Mouse (Mus musculus) megakaryocyte, embryonic 14.5 days (primary cell): Measurements from ENCODE around the gene Six3. TPM values are rescaled to one million over a fixed set of nuclear protein-coding genes. Genes with fewer than 3 reads are reported as not detected.

ENCODE experiments used
- H3K27me3 ChIP-seq: replicated peaks from 2 replicates; pipeline ENCODE3; 2012; ENCODE audit warnings: inconsistent platforms
- H3K36me3 ChIP-seq: replicated peaks from 2 replicates; pipeline ENCODE3; 2012; ENCODE audit warnings: low read length, inconsistent platforms, mixed read lengths
- H3K4me1 ChIP-seq: 2 replicates; pipeline ENCODE4 v1.6.1; 2012; ENCODE audit warnings: inconsistent platforms
- H3K4me3 ChIP-seq: replicated peaks from 2 replicates; pipeline ENCODE3; 2012; ENCODE audit warnings: moderate library complexity, mild to moderate bottlenecking, inconsistent platforms
- H3K9me3 ChIP-seq: 2 replicates; pipeline ENCODE4 v1.6.1; 2012; ENCODE audit warnings: inconsistent platforms
- FLI1 ChIP-seq: IDR thresholded peaks from 2 replicates; pipeline ENCODE4 v1.6.1; 2012; ENCODE audit warnings: low read length, inconsistent platforms, mixed read lengths
- GATA1 ChIP-seq: IDR thresholded peaks from 3 replicates; pipeline ENCODE4 v1.6.1; 2012; ENCODE audit warnings: mixed read lengths, low read length, inconsistent platforms, borderline replicate concordance
- polyA plus RNA-seq: library from polyadenylated mRNA; stranded (reverse); fragments of >175 nt; gene quantifications from 2 replicates; pipeline ENCODE4 v1.2.3, GENCODE M21; 2012; ENCODE audit warnings: low replicate concordance; ENCODE audit not compliant: insufficient read depth

The Six3 gene
- not detected in 2 replicates for polyA plus RNA-seq

- TF ChIP-seq FLI1: no peak
- TF ChIP-seq GATA1: no peak
- Histone ChIP-seq H3K36me3 (no peaks in the 10 kb centered on the region), H3K4me3 (no peak within 1 kb of the TSS), H3K4me1 (peaks cover 6% of the 10 kb centered on the region; the same call in 1 of the 2 replicates), H3K27me3 (peaks cover 99% of the 10 kb centered on the region), H3K9me3 (no peaks in the 10 kb centered on the region)
Measured at GRCm38 (mm10) chr17:85613266-85613860, at the start of gene Six3. Gene Six3 (plus strand): TSS chr17:85613608.

- Histone ChIP-seq H3K9me3 (peaks cover 23% of the 10 kb centered on the region), H3K27me3 (no peaks in the 10 kb centered on the region), H3K4me1 (no peaks in the 10 kb centered on the region), H3K4me3 (no peak overlapping the region), H3K36me3 (no peaks in the 10 kb centered on the region)
- TF ChIP-seq GATA1: no peak
- TF ChIP-seq FLI1: no peak
Measured at GRCm38 (mm10) chr17:85564107-85564506, 49.3 kb upstream of the Six3 start.

- TF ChIP-seq FLI1 (no peak), GATA1 (no peak)
Measured at GRCm38 (mm10) chr17:85574023-85574422, 39.4 kb upstream of the Six3 start.

GRCm38 (mm10) chr17:85578290-85578689, 35.1 kb upstream of the Six3 start:
- H3K4me3 ChIP-seq: no peak overlapping the region
- TF ChIP-seq GATA1 (no peak), FLI1 (no peak)
- no peaks in the 10 kb centered on the region for H3K36me3 ChIP-seq
- H3K27me3 ChIP-seq: peaks cover 5% of the 10 kb centered on the region
- H3K9me3 ChIP-seq: no peaks in the 10 kb centered on the region
- H3K4me1 ChIP-seq: no peaks in the 10 kb centered on the region

More at GRCm38 (mm10) chr17:85574023-85574422, 39.4 kb upstream of the Six3 start:
- no peaks in the 10 kb centered on the region for H3K36me3 ChIP-seq
- no peaks in the 10 kb centered on the region for H3K4me1 ChIP-seq
- no peaks in the 10 kb centered on the region for H3K9me3 ChIP-seq
- no peak overlapping the region for H3K4me3 ChIP-seq
- peaks cover 2% of the 10 kb centered on the region for H3K27me3 ChIP-seq

- no peak for TF ChIP-seq GATA1
- no peak for TF ChIP-seq FLI1
- H3K4me3 ChIP-seq: no peak overlapping the region
- no peaks in the 10 kb centered on the region for H3K9me3 ChIP-seq
- H3K4me1 ChIP-seq: no peaks in the 10 kb centered on the region
- no peaks in the 10 kb centered on the region for H3K36me3 ChIP-seq
- peaks cover 5% of the 10 kb centered on the region for H3K27me3 ChIP-seq
Measured at GRCm38 (mm10) chr17:85579350-85579749, 34.1 kb upstream of the Six3 start.

GRCm38 (mm10) chr17:85580221-85580620, 33.2 kb upstream of the Six3 start:
- no peaks in the 10 kb centered on the region for H3K9me3 ChIP-seq
- no peaks in the 10 kb centered on the region for H3K36me3 ChIP-seq
- H3K4me3 ChIP-seq: no peak overlapping the region
- H3K4me1 ChIP-seq: no peaks in the 10 kb centered on the region
- TF ChIP-seq FLI1 (no peak), GATA1 (no peak)
- peaks cover 5% of the 10 kb centered on the region for H3K27me3 ChIP-seq

- no peaks in the 10 kb centered on the region for H3K4me1 ChIP-seq
- H3K36me3 ChIP-seq: no peaks in the 10 kb centered on the region
- no peak overlapping the region for H3K4me3 ChIP-seq
- TF ChIP-seq GATA1: no peak
- no peak for TF ChIP-seq FLI1
- 0 out of 2 replicates have a peak, but pooled peaks cover 7% of the 10 kb centered on the region for H3K9me3 ChIP-seq
- peaks cover 3% of the 10 kb centered on the region for H3K27me3 ChIP-seq
Measured at GRCm38 (mm10) chr17:85584170-85584569, 29.2 kb upstream of the Six3 start.

GRCm38 (mm10) chr17:85584573-85584972, 28.8 kb upstream of the Six3 start:
- Histone ChIP-seq H3K4me1 (no peaks in the 10 kb centered on the region), H3K9me3 (0 out of 2 replicates have a peak, but pooled peaks cover 7% of the 10 kb centered on the region), H3K36me3 (no peaks in the 10 kb centered on the region), H3K27me3 (peaks cover 3% of the 10 kb centered on the region), H3K4me3 (no peak overlapping the region)
- no peak for TF ChIP-seq FLI1
- no peak for TF ChIP-seq GATA1

GRCm38 (mm10) chr17:85585779-85586178, 27.6 kb upstream of the Six3 start:
- Histone ChIP-seq H3K9me3 (peaks cover 8% of the 10 kb centered on the region; the same call in 1 of the 2 replicates), H3K4me1 (no peaks in the 10 kb centered on the region)
- TF ChIP-seq FLI1: no peak
- no peak for TF ChIP-seq GATA1

GRCm38 (mm10) chr17:85591976-85592375, 21.4 kb upstream of the Six3 start:
- H3K9me3 ChIP-seq: peaks cover 24% of the 10 kb centered on the region
- no peak overlapping the region for H3K4me3 ChIP-seq
- no peak for TF ChIP-seq FLI1
- TF ChIP-seq GATA1: no peak
- H3K4me1 ChIP-seq: no peaks in the 10 kb centered on the region
- H3K36me3 ChIP-seq: no peaks in the 10 kb centered on the region
- H3K27me3 ChIP-seq: peaks cover 13% of the 10 kb centered on the region

More at GRCm38 (mm10) chr17:85585779-85586178, 27.6 kb upstream of the Six3 start:
- no peak overlapping the region for H3K4me3 ChIP-seq
- H3K27me3 ChIP-seq: peaks cover 3% of the 10 kb centered on the region
- no peaks in the 10 kb centered on the region for H3K36me3 ChIP-seq
